Mouse (Mus musculus): Measurements from ENCODE around the gene Fermt2.

Gene Fermt2

DNA sequence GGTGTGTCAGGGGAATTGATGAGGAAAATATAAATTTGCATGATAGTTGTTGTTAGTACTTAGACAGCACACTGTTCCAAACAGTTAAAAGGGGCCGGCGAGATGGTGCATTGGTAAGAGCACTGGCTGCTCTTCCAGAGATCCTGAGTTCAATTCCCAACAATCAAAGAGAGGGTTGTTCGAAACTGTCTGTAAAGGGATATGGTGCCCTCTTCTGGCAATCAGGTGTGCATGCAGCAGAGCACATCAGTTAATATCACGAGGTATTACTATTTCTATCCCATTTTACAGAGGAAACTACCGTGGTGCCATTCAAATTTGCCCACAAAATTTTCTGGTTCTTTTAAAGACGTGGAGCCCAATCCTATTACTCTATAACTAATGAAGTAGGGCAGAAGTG, 95.7 kb downstream of the Fermt2 start:
- peak; percentile 11 for DNase-seq (ENCODE audit: low read depth)

DNA sequence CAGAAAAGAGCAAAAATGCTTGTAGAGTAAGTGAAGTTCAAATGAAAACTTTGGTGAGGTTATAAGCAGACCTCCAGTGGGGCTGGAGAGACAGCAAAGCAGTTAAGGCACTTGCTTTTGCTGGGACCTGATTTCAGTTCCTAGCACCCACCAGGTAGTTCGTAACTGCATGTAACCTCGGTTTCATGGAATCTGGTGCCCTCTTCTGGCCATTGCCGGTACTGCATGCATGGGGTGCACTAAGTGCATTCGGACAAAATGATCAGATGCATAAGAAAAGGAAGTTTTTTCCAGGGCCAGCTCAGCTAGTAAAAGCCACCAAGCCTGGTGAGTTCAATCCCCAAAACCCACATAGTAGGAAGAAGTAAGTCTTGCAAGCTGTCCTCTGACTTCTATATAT, 97.9 kb downstream of the Fermt2 start:
- DNase-seq (ENCODE audit: low read depth): peak; percentile 28

DNA sequence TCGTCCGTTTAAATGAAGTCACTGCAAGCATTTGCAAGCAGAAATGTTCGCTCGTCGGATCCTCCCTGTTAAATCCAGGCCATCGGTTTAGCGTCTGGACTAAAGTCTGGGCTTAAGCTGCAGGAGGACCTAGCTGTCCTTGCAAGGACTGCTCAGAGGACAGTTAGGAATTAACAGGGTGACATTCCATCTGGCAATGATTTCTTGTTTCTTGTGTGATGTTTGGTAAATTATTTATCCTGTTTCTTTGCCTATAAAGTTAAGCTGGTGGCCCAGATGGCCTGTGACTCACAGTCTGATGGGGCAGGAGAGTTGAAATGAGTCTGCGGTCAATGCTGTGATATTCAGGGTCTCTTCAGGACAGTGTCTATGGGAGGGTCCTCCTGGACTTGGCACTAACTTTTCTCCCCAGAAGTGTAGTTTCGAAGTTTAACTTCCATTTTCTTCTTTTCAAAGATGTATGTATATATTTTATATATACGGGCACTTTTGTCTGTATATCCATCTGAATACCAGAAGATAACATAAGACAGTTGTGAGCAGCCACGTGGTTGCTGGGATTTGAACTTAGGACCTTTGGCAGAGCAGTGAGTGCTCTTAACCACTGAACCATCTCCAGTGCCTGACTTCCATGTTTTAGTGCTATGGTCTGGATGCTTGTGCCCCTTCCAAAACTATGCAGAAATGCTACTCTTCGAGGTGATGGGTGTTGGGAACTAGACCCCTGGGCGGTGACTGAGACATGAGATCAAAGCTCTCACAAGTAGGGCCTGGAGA, 99.7 kb downstream of the Fermt2 start:
- no peak for DNase-seq (ENCODE audit: low read depth)

DNA sequence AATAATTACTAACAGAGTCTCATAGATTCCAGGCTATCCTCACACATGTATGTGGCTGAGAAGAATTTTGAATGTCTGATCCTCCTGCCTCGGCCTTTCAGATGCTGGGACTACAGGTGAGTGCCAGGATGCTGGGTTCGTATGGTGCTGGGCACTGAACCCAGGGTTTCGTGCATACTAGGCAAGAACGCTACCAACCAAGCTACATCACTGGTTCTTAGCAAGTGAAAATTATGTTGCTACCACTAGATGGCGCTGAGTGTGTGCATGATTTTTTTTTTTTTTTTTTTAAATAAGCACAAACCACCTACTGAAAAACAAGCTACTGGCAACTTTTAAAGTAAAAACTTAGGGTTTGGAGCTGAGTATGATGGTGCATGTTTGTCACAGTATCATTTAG, 106.7 kb downstream of the Fermt2 start:
- peak; percentile 76 for DNase-seq (ENCODE audit: low read depth)

DNA sequence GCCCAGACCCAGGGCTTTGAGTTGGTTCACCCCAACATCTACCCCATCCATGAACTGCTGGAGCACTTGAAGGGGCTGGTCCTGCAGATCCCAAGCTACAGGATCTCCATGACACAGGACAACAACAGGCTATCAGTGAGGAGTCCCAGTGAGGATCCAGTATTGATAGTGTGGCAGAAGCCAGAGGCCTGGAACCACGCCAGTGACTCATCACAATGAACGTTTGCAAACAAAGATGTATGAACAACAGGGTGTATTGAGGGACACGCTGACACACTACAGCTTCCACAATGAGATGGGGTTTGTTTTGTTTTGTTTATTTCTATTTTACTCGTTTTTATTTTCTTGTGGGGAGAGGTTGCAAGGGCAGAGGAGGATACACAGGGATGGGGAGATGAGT, 107.5 kb downstream of the Fermt2 start:
- DNase-seq (ENCODE audit: low read depth): no peak

DNA sequence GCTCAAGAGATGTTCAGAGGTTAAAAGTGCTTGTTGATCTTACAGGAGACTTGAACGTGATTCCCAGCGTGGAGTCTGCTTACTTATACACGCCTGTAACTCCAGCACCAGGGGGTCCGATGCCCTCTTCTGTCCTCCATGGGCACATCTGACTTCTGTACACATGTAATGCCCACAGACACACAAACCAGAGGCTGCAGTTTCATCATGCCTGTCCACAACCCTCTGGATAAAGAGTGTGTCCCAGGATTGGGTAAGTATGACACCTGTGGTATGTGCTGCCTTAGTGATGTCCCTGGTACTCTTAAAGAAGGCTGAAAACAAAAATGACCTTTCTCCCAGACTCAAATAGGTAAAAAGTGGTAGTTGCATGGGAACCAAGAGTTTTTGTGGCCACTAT, 110.6 kb downstream of the Fermt2 start:
- no peak for DNase-seq (ENCODE audit: low read depth)

DNA sequence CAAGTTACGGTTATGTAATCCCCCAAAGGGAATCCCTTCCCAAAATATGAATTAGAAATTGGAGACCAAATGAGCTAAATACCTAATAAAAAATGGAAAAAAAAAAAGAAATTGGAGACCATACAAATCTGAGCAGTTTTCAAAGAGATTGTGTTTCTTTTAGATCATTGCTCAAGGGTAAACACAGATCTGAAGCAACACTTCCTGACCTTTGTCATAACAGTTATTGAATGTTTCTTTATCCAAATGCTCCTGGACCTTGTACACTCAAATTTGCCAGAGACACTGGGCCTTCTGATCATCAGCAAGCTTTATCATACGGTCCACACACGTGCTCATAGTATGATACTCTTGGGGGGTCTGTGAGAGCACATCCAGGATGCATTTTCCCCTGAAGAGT, 111.4 kb downstream of the Fermt2 start:
- DNase-seq (ENCODE audit: low read depth): no peak

DNA sequence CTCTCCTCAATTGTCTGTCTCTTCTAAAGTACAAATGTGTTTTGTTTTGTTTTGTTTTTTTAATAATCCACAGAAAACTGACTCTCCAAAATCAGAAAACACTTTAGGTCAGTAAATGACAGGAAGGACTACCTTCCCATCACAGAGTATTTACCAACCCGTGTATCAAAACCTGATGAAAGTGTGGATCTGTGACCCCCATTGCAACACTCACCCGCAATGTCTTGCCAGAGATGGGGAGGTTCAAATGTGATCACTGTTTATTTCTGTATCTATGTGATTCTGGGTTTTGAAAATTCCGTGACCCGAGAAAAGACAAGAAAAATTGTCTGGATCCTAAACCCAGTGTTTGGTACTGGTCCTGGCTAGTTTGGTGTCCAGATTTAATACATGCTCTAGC, 113.7 kb downstream of the Fermt2 start:
- no peak for DNase-seq (ENCODE audit: low read depth)

All from induced T-regulatory cell, adult 2 months (primary cell).